Mouse (Mus musculus): ENCODE results near the gene Zfp212. TPM values are rescaled to one million over a fixed set of nuclear protein-coding genes. Genes with fewer than 3 reads are reported as not detected.
"Not testable (repeated sequence)": the region's sequence is repeated elsewhere in the genome, so short reads cannot be mapped to it uniquely, and the experiment has no call there.

The Zfp212 gene
- polyA plus RNA-seq, 1 experiment from 2014 or later: 9.9 TPM

DNA sequence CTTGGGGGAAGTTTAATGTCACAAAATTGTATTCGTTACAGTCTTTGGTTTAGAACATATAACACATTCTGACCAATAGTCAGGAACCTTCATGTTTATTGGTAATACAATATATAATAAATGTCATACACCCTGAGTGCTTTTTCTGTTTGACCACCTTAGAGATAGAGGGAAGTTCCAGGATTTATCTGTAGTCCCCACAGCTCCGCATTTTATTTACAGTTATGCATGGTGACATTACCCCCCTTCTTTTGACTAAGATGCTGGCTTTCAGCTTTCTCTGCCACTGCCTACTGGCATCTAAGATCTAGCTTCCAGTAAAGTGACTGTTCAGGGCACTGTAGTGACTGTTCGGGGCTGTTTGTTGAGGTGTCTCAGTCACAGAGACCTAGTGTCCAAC lies 34.1 kb downstream of the Zfp212 start:
- no peak overlapping the region for H3K27ac ChIP-seq (ENCODE audit: low read depth, low read length)
- H3K27me3 ChIP-seq (ENCODE audit: control insufficient read depth, insufficient read depth, low read length): no peaks in the 10 kb centered on the region
- WGBS: 92% methylated on average over 3 of the region's 3 CpGs
- H3K4me1 ChIP-seq (replicated peaks; ENCODE audit: control insufficient read depth, insufficient read depth, low read length): peaks cover 5% of the 10 kb centered on the region; the same call in 1 of the 2 replicates
- H3K4me2 ChIP-seq (replicated peaks; ENCODE audit: low read depth, low read length): no peak overlapping the region
- H3K9ac ChIP-seq (ENCODE audit: low read depth, low read length): no peak overlapping the region
- no peaks in the 10 kb centered on the region for H3K9me3 ChIP-seq (ENCODE audit: control insufficient read depth, low read length)
- ATAC-seq (ENCODE audit: low FRiP score): no peak
- no peak overlapping the region for H3K4me3 ChIP-seq (ENCODE audit: low read depth, low read length)
- no peak for DNase-seq (ENCODE audit: low spot score)
- H3K36me3 ChIP-seq (ENCODE audit: control insufficient read depth, insufficient read depth, low read length): no peaks in the 10 kb centered on the region

DNA sequence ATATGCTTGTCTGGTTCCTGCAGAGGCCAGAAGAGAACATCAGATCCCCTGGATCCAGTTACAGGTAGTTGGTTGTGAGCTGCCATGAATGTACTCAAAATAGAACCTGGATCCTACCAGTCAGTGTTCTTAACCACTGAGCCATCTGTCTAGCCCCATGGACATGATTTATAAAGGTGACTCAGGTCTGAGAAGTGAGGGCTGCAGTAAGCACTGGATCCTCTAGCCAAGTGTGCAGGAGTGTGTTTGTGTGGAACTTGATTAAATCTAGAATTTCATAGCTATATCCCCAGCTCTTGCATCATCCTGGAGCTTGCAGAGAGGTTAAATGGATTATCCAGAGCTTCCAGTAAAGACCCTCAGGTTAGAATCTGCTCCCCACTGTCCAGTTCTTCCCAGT lies 37.5 kb downstream of the Zfp212 start:
- Histone ChIP-seq H3K27me3 (ENCODE audit: control insufficient read depth, insufficient read depth, low read length) (no peaks in the 10 kb centered on the region), H3K9ac (ENCODE audit: low read depth, low read length) (no peak overlapping the region), H3K4me2 (replicated peaks; ENCODE audit: low read depth, low read length) (no peak overlapping the region), H3K4me3 (ENCODE audit: low read depth, low read length) (no peak overlapping the region), H3K4me1 (replicated peaks; ENCODE audit: control insufficient read depth, insufficient read depth, low read length) (peaks cover 5% of the 10 kb centered on the region; the same call in 1 of the 2 replicates), H3K27ac (ENCODE audit: low read depth, low read length) (no peak overlapping the region), H3K36me3 (ENCODE audit: control insufficient read depth, insufficient read depth, low read length) (no peaks in the 10 kb centered on the region), H3K9me3 (ENCODE audit: control insufficient read depth, low read length) (no peaks in the 10 kb centered on the region)
- DNase-seq (ENCODE audit: low spot score) (no peak), ATAC-seq (ENCODE audit: low FRiP score) (no peak)

DNA sequence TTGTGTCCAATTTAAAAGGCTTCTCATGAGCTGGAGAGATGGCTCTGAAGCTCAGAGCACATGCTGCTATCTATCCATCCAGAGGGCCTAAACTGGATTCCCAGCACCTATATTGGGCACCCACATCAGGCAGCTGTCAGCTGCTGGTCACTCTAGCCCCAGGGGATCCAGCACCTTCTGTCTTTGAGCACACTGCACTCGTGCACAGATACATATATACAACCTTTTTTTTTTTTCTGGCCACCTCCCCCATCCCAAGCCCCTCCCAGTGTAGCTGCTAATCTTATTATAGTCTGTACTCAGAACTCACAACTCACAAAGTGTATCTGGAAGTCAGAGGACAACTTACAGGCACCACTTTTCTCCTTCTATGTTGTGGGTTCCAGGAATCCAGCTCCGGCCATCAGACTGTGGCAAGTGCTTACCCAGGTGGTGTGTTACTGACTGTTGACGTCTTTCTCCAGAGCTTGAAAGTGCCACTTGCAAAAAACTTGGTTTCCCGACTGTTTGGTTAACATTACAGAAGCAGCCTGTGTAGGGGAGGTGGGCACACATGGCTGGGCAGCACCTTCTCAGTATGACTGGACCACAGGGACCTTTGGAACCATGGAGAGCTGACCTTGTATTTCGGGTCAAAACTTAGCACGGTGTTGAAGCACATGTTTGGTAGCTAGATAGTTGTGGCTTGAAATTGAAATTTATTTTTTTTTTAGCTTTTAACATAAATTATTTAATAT lies 40.6 kb downstream of the Zfp212 start:
- no peak overlapping the region for H3K9ac ChIP-seq (ENCODE audit: low read depth, low read length)
- H3K4me2 ChIP-seq (replicated peaks; ENCODE audit: low read depth, low read length): no peak overlapping the region
- H3K9me3 ChIP-seq (ENCODE audit: control insufficient read depth, low read length): no peaks in the 10 kb centered on the region
- H3K4me3 ChIP-seq (ENCODE audit: low read depth, low read length): no peak overlapping the region
- H3K27ac ChIP-seq (ENCODE audit: low read depth, low read length): no peak overlapping the region
- no peaks in the 10 kb centered on the region for H3K27me3 ChIP-seq (ENCODE audit: control insufficient read depth, insufficient read depth, low read length)
- ATAC-seq (ENCODE audit: low FRiP score) (no peak), DNase-seq (ENCODE audit: low spot score) (no peak)
- H3K4me1 ChIP-seq (replicated peaks; ENCODE audit: control insufficient read depth, insufficient read depth, low read length): no peaks in the 10 kb centered on the region
- H3K36me3 ChIP-seq (ENCODE audit: control insufficient read depth, insufficient read depth, low read length): no peaks in the 10 kb centered on the region
- 93% methylated on average over 6 of the region's 6 CpGs for WGBS

DNA sequence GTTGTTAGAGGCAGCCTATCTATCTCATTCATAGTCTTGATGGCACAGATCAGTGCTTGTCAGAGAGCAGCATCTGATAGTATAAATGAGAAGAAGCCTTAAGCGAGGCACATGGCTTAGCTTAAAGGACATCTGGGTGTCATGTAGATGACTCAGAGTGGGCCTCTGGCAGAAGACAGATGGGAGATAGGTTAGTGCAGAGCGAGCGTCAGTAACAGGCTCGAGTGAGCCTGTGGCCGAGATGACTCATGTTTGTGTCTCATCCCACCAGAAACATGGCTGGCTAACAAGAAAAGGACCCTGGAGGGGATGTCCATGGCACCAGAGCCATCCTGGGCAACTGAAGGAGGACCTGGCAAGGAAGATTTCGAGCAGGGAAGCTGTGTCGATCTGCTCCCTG lies 42.8 kb downstream of the Zfp212 start:
- DNase-seq (ENCODE audit: low spot score) (no peak), ATAC-seq (ENCODE audit: low FRiP score) (no peak)
- 84% methylated on average over 7 of the region's 7 CpGs for WGBS
- Histone ChIP-seq H3K4me3 (ENCODE audit: low read depth, low read length) (no peak overlapping the region), H3K27me3 (ENCODE audit: control insufficient read depth, insufficient read depth, low read length) (no peaks in the 10 kb centered on the region), H3K36me3 (ENCODE audit: control insufficient read depth, insufficient read depth, low read length) (no peaks in the 10 kb centered on the region), H3K9me3 (ENCODE audit: control insufficient read depth, low read length) (no peaks in the 10 kb centered on the region), H3K4me1 (replicated peaks; ENCODE audit: control insufficient read depth, insufficient read depth, low read length) (no peaks in the 10 kb centered on the region), H3K4me2 (replicated peaks; ENCODE audit: low read depth, low read length) (no peak overlapping the region), H3K9ac (ENCODE audit: low read depth, low read length) (no peak overlapping the region), H3K27ac (ENCODE audit: low read depth, low read length) (no peak overlapping the region)

DNA sequence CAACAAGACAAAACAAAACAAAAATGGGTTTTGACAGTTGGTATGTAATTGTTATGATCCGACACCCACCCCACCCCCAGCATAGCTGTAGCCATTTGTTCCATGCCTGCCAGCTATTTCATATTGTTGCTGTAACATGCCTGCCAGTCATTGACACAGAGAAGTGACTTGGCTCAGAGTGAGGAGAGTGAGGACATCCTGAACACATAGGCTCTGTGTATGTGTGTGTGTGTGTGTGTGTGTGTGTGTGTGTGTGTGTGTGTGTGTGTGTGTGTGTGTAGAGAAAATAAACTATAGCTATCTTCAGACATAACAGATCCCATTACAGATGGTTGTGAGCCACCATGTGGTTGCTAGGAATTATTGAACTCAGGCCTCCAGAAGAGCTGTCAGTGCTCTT lies 47.9 kb downstream of the Zfp212 start:
- H3K4me2 ChIP-seq (replicated peaks; ENCODE audit: low read depth, low read length); H3K9ac ChIP-seq (ENCODE audit: low read depth, low read length); DNase-seq (ENCODE audit: low spot score); H3K9me3 ChIP-seq (ENCODE audit: control insufficient read depth, low read length); H3K27ac ChIP-seq (ENCODE audit: low read depth, low read length); ATAC-seq (ENCODE audit: low FRiP score); H3K4me3 ChIP-seq (ENCODE audit: low read depth, low read length); H3K36me3 ChIP-seq (ENCODE audit: control insufficient read depth, insufficient read depth, low read length); H3K27me3 ChIP-seq (ENCODE audit: control insufficient read depth, insufficient read depth, low read length); H3K4me1 ChIP-seq (replicated peaks; ENCODE audit: control insufficient read depth, insufficient read depth, low read length): not testable (repeated sequence)
- WGBS: 86% methylated on average over 1 of the region's 1 CpGs

DNA sequence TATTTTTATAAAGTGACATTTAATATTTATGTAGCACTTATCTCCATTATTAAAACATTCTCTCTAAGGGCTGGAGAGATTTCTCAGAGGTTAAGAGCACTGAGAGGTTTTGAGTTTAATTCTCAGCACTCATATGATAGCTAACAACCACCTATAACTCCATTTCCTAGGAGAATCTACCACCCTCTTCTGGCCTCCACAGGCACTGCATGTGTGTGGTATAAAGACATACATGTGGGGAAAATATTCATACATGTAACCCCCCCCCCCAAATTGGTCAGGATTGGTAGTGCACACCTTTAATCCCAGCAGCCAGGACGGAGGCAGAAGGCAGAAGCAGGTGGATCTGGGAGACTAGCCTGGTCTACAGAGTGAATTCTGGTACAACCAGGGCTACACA lies 54.3 kb downstream of the Zfp212 start:
- no peaks in the 10 kb centered on the region for H3K9me3 ChIP-seq (ENCODE audit: control insufficient read depth, low read length)
- H3K27ac ChIP-seq (ENCODE audit: low read depth, low read length): no peak overlapping the region
- no peaks in the 10 kb centered on the region for H3K4me1 ChIP-seq (replicated peaks; ENCODE audit: control insufficient read depth, insufficient read depth, low read length)
- H3K4me2 ChIP-seq (replicated peaks; ENCODE audit: low read depth, low read length): no peak overlapping the region
- H3K9ac ChIP-seq (ENCODE audit: low read depth, low read length): no peak overlapping the region
- 82% methylated on average over 1 of the region's 1 CpGs for WGBS
- ATAC-seq (ENCODE audit: low FRiP score): no peak
- H3K27me3 ChIP-seq (ENCODE audit: control insufficient read depth, insufficient read depth, low read length): no peaks in the 10 kb centered on the region
- no peaks in the 10 kb centered on the region for H3K36me3 ChIP-seq (ENCODE audit: control insufficient read depth, insufficient read depth, low read length)
- H3K4me3 ChIP-seq (ENCODE audit: low read depth, low read length): no peak overlapping the region
- no peak for DNase-seq (ENCODE audit: low spot score)

DNA sequence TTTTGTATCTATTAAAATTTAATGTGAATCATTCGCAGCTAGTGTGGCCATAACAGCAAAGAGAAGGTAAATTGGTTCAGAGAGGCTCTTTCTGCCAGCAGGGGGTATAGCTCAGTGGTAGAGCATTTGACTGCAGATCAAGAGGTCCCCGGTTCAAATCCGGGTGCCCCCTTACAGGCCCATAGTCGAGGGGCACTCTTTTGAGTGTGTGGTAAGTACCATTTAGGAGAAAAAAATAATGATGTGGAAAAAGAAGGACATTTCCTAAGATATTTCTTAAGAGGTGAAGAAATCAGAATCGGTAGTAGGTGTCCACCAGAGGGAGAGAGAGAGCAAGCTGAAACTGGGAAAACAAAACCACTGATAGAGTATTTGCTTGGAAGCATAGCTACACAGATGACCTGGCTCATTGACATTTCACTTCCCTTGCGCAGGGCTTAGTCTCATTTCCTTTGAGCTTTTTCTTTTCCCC lies 58.7 kb downstream of the Zfp212 start:
- H3K4me2 ChIP-seq (replicated peaks; ENCODE audit: low read depth, low read length): no peak overlapping the region
- DNase-seq (ENCODE audit: low spot score): peak; percentile 54
- H3K4me3 ChIP-seq (ENCODE audit: low read depth, low read length): no peak overlapping the region
- no peak overlapping the region for H3K9ac ChIP-seq (ENCODE audit: low read depth, low read length)
- H3K4me1 ChIP-seq (replicated peaks; ENCODE audit: control insufficient read depth, insufficient read depth, low read length): no peaks in the 10 kb centered on the region
- WGBS: 22% methylated on average over 6 of the region's 6 CpGs
- no peak for ATAC-seq (ENCODE audit: low FRiP score)
- no peaks in the 10 kb centered on the region for H3K36me3 ChIP-seq (ENCODE audit: control insufficient read depth, insufficient read depth, low read length)
- no peaks in the 10 kb centered on the region for H3K9me3 ChIP-seq (ENCODE audit: control insufficient read depth, low read length)
- no peaks in the 10 kb centered on the region for H3K27me3 ChIP-seq (ENCODE audit: control insufficient read depth, insufficient read depth, low read length)
- H3K27ac ChIP-seq (ENCODE audit: low read depth, low read length): no peak overlapping the region

Other genes with a start within 250 kb of the Zfp212 start
- 282 and 285 TPM in 2 replicates for gene Pdia4, start 107.0 kb upstream of the Zfp212 start, polyA plus RNA-seq (2014; fragmentation: Nextera tagmentation; extraction: Ambion mirVana)
- 6.6 and 6.9 TPM in 2 replicates for gene Zfp786, start 89.6 kb upstream of the Zfp212 start, polyA plus RNA-seq (2014; fragmentation: Nextera tagmentation; extraction: Ambion mirVana)
- 9.1 and 13.8 TPM in 2 replicates for gene Zfp398, start 84.8 kb upstream of the Zfp212 start, polyA plus RNA-seq (2014; fragmentation: Nextera tagmentation; extraction: Ambion mirVana)
- 13.1 and 13.2 TPM in 2 replicates for gene Zfp282, start 43.3 kb upstream of the Zfp212 start, polyA plus RNA-seq (2014; fragmentation: Nextera tagmentation; extraction: Ambion mirVana)
- gene Zfp956, start 32.9 kb downstream of the Zfp212 start, polyA plus RNA-seq (2014; fragmentation: Nextera tagmentation; extraction: Ambion mirVana): 7.1 and 9.8 TPM in 2 replicates
- 9.3 and 9.7 TPM in 2 replicates for gene Zfp777, start 128.4 kb downstream of the Zfp212 start, polyA plus RNA-seq (2014; fragmentation: Nextera tagmentation; extraction: Ambion mirVana)
- 20.7 and 23.9 TPM in 2 replicates for gene Zfp746, start 166.1 kb downstream of the Zfp212 start, polyA plus RNA-seq (2014; fragmentation: Nextera tagmentation; extraction: Ambion mirVana)

Data from hindbrain, embryonic 11.5 days (tissue).